Mouse (Mus musculus) testis, adult 2 months (tissue): ENCODE results near the gene Zfp768.

Experiments used
- CTCF ChIP-seq: fragments of 200-500 bp; IDR thresholded peaks from 2 replicates; pipeline ENCODE4 v1.5.1; 2012; ENCODE audit warnings: low read depth, mild to moderate bottlenecking, inconsistent platforms, low read length, moderate library complexity; ENCODE audit not compliant: control insufficient read depth, insufficient read depth, insufficient replicate concordance
- POLR2A ChIP-seq: fragments of 200-500 bp; IDR thresholded peaks from 2 replicates; pipeline ENCODE4 v1.6.1; 2012; ENCODE audit warnings: low read depth, mild to moderate bottlenecking, inconsistent platforms, low read length, moderate library complexity; ENCODE audit not compliant: control insufficient read depth

GRCm38 (mm10) chr7:127375271-127376245, 30.2 kb upstream of the Zfp768 start, which contains the start of gene Zfp747:
- peak; percentile 50; the same call in 1 of the 2 replicates for TF ChIP-seq CTCF
- TF ChIP-seq POLR2A = 0 out of 2 replicates have a peak, but pooled peaks have one; percentile 18
